ENCODE assay signal across 9 mouse cellular contexts in the genomic region with DNA sequence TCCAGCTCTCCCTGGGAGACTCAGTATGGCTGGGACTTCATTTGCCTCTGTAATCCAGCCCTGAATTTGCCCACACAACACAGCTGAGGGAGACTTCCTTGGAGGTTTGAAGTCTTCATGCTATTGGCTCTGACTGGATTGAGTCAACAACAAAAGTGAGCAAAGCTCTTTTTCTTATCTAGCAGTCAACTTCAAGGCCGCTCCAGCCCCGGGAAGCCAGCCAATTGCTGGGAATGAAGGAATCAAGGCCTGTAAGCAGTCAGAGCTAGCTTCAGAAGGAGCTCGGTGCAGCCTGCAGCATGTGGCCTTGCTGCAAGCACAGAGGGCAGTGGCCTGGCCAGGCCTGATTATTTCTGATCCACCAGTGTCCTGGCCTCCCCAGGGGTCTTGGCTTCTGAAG. TPM values are rescaled to one million over a fixed set of nuclear protein-coding genes. Genes with fewer than 3 reads are reported as not detected.
DNase-seq lines count a peak whose midpoint lies in the region; ATAC-seq and TF ChIP-seq lines count a peak whose summit lies in the region.
"Had no signal": no experiment of that assay in that cellular context is flagged by ENCODE, and none has a peak within 500 bp of the region (broad histone marks: within the 10 kb centered on the region; RNA-seq: fewer than 3 reads in every experiment).

No protein-coding gene starts in this region.

- peak overlapping the region; percentile 42; the same call in 1 of the 2 replicates for H3K9ac ChIP-seq in heart, embryonic 14.5 days (ENCODE audit: low read length)
- H3K9ac ChIP-seq in lung, embryonic 16.5 days (ENCODE audit: low read length) = peak overlapping the region; percentile 54

- H3K9me3 ChIP-seq in heart, embryonic 14.5 days (ENCODE audit: control insufficient read depth, low read length) = no peaks in the 10 kb centered on the region
- no peaks in the 10 kb centered on the region for H3K9me3 ChIP-seq in lung, embryonic 16.5 days (ENCODE audit: control insufficient read depth, low read length)
- H3K9me3 ChIP-seq: G1E had no signal

- no peak overlapping the region for H3K4me3 ChIP-seq in left cerebral cortex, adult 2 months
- H3K4me3 ChIP-seq in heart, embryonic 14.5 days (ENCODE audit: control insufficient read depth in 1 of 2, insufficient read depth in 1 of 2, low read depth in 1 of 2, low read length in 2 of 2) = no peak overlapping the region
- no peak overlapping the region for H3K4me3 ChIP-seq in lung, embryonic 16.5 days (ENCODE audit: low read length)
- H3K4me3 ChIP-seq in testis, adult 2 months (ENCODE audit: control insufficient read depth, low read depth, low read length) = no peak overlapping the region

- 0 out of 2 replicates have a peak overlapping the region, but pooled peaks have one; percentile 4 for H3K4me2 ChIP-seq in heart, embryonic 14.5 days (ENCODE audit: low read length)
- no peak overlapping the region for H3K4me2 ChIP-seq in lung, embryonic 16.5 days (ENCODE audit: low read depth, low read length)

- ATAC-seq in heart, embryonic 14.5 days (ENCODE audit: insufficient number of reproducible peaks, insufficient read depth, low FRiP score, low read depth) = peak; percentile 80
- peak; percentile 92 for ATAC-seq in lung, embryonic 16.5 days (ENCODE audit: low read depth)
- no peak for ATAC-seq in erythroblast, adult 5-6 weeks (replicated peaks; ENCODE audit: low FRiP score, poor library complexity, severe bottlenecking)

- H3K27ac ChIP-seq in left cerebral cortex, adult 2 months = no peak overlapping the region
- peak overlapping the region; percentile 91 to 95 for H3K27ac ChIP-seq in heart, embryonic 14.5 days (replicated peaks in 1 of 2; ENCODE audit: control insufficient read depth in 1 of 2, insufficient read depth in 1 of 2, low read depth in 2 of 2, low read length in 2 of 2)
- peak overlapping the region; percentile 97 for H3K27ac ChIP-seq in lung, embryonic 16.5 days (ENCODE audit: low read length)
- peak overlapping the region; percentile 90 for H3K27ac ChIP-seq in testis, adult 2 months (ENCODE audit: control insufficient read depth, insufficient read depth, low read depth, low read length)

- peaks cover 16 to 26% of the 10 kb centered on the region in 2 experiments for H3K4me1 ChIP-seq in heart, embryonic 14.5 days (ENCODE audit: control insufficient read depth in 2 of 2, insufficient read depth in 2 of 2, low read length in 2 of 2)
- peaks cover 22% of the 10 kb centered on the region for H3K4me1 ChIP-seq in lung, embryonic 16.5 days (replicated peaks; ENCODE audit: control insufficient read depth, insufficient read depth, low read length)
- peaks cover 3% of the 10 kb centered on the region for H3K4me1 ChIP-seq in testis, adult 2 months (ENCODE audit: control insufficient read depth, insufficient read depth, low read length)

- DNase-seq in left cerebral cortex, adult 2 months (ENCODE audit: extremely low spot score in 1 of 2, low spot score in 2 of 2) = peak; percentile 23 to 42
- no peak for DNase-seq in left cerebral cortex, adult 8-10 months (ENCODE audit: low spot score in 2 of 2)
- DNase-seq in cerebellum, postnatal 36 days = peak; percentile 42 to 50
- peak; percentile 90 for DNase-seq in kidney, postnatal 14 days

- intact Hi-C loops in left cerebral cortex, adult 2 months (cut with DNase I) = no loop called here

- H3K36me3 ChIP-seq in heart, embryonic 14.5 days (ENCODE audit: control insufficient read depth, insufficient read depth, low read length) = no peaks in the 10 kb centered on the region
- H3K36me3 ChIP-seq in lung, embryonic 16.5 days (ENCODE audit: control insufficient read depth, insufficient read depth, low read length) = no peaks in the 10 kb centered on the region
- no peaks in the 10 kb centered on the region for H3K36me3 ChIP-seq in testis, adult 2 months (ENCODE audit: control insufficient read depth, insufficient read depth, low read length)
- H3K36me3 ChIP-seq: G1E had no signal

- TF ChIP-seq POLR2A in testis, adult 2 months (IDR thresholded peaks at IDR 0.05; ENCODE audit: control insufficient read depth, low read depth, low read length) = peak; percentile 59; the same call in 1 of the 2 replicates

- TF ChIP-seq CTCF in left cerebral cortex, adult 2 months (IDR thresholded peaks at IDR 0.05) = no peak
- no peak for TF ChIP-seq CTCF in testis, adult 2 months (IDR thresholded peaks at IDR 0.05; ENCODE audit: control insufficient read depth, insufficient read depth, insufficient replicate concordance, low read depth, low read length)

- 0% methylated on average over 3 of the region's 3 CpGs for WGBS in heart, embryonic 14.5 days
- WGBS in lung, embryonic 16.5 days = 11% methylated on average over 3 of the region's 3 CpGs

- no peaks in the 10 kb centered on the region for H3K27me3 ChIP-seq in heart, embryonic 14.5 days (ENCODE audit: control insufficient read depth, insufficient read depth, low read length)
- no peaks in the 10 kb centered on the region for H3K27me3 ChIP-seq in lung, embryonic 16.5 days (ENCODE audit: control insufficient read depth, insufficient read depth, low read depth, low read length)
- no peaks in the 10 kb centered on the region for H3K27me3 ChIP-seq in testis, adult 2 months (ENCODE audit: control insufficient read depth, insufficient read depth, low read length)

RNA-seq across cellular contexts. Expression of gene Doc2b, which starts 16.1 kb away (rescaled TPM):
- total RNA-seq in left cerebral cortex, adult 2 months (2021) = 10 to 100 TPM; 17.9 to 26.7 TPM
- 10 to 100 TPM; 21.7 to 32.6 (median 24.1) TPM for total RNA-seq in left cerebral cortex, adult 8-10 months (2022)
- polyA plus RNA-seq in heart, embryonic 14.5 days (2014; fragmentation: Nextera tagmentation; extraction: Ambion mirVana) = 0.09 and 0.22 TPM in 2 replicates
- polyA plus RNA-seq in lung, embryonic 16.5 days (2015; fragmentation: Nextera tagmentation; extraction: Ambion mirVana) = 0.44 and 0.68 TPM in 2 replicates
- polyA plus RNA-seq in testis, adult 2 months (2012; rRNA removed) = 0.78 and 0.96 TPM in 2 replicates
- total RNA-seq in erythroblast, adult 5-6 weeks (2015; ENCODE audit: low replicate concordance) = not detected in 2 replicates
- not detected in 2 replicates for total RNA-seq in erythroblast, adult 5-6 weeks (2017; ENCODE audit: low replicate concordance)
- total RNA-seq: G1E had no signal
- polyA plus RNA-seq: G1E had no signal

Comparison
In these comparisons a context has a peak if more than half of its experiments do, and no peak if none do; other contexts are left out.
1. DNase-seq: peak in left cerebral cortex, adult 2 months (2 of 2), cerebellum, postnatal 36 days (2 of 2) and kidney, postnatal 14 days (single experiment); none in left cerebral cortex, adult 8-10 months (0 of 2).
2. RNA of gene Doc2b, which starts 16.1 kb away (total RNA-seq): 17.9 to 26.7 TPM in left cerebral cortex, adult 2 months and 21.7 to 32.6 TPM in left cerebral cortex, adult 8-10 months; not detected in erythroblast, adult 5-6 weeks; every median in the first group is over 10 times any median in the second.